Mouse (Mus musculus) heart, adult 2 months (tissue): ENCODE data around the gene Slco1a4. TPM values are rescaled to one million over a fixed set of nuclear protein-coding genes. Genes with fewer than 3 reads are reported as not detected.
"Not testable (repeated sequence)": the region's sequence is repeated elsewhere in the genome, so short reads cannot be mapped to it uniquely, and the experiment has no call there.

Source experiments
- DNase-seq, 2 experiments: peaks; one replicate each; pipeline ENCODE4 v3.0.0; 2021
- H3K27ac ChIP-seq: fragments of 200-600 bp; 2 replicates; pipeline ENCODE4 v1.8.1; 2022
- H3K27me3 ChIP-seq: fragments of 200-500 bp; 2 replicates; pipeline ENCODE4 v1.6.1; 2012; ENCODE audit warnings: mild to moderate bottlenecking, low read length, inconsistent platforms, mixed read lengths; ENCODE audit not compliant: control insufficient read depth, insufficient read depth
- H3K36me3 ChIP-seq: fragments of 200-500 bp; 2 replicates; pipeline ENCODE4 v1.6.1; 2012; ENCODE audit warnings: low read length, inconsistent platforms; ENCODE audit not compliant: control insufficient read depth, insufficient read depth
- H3K4me1 ChIP-seq: fragments of 200-500 bp; 2 replicates; pipeline ENCODE4 v1.6.1; 2011; ENCODE audit warnings: low read length; ENCODE audit not compliant: control insufficient read depth, insufficient read depth
- H3K4me3 ChIP-seq: fragments of 200-600 bp; 2 replicates; pipeline ENCODE4 v1.8.1; 2022
- H3K79me2 ChIP-seq: fragments of 200-500 bp; replicated peaks from 2 replicates; pipeline ENCODE4 v1.6.1; 2012; ENCODE audit warnings: mild to moderate bottlenecking, inconsistent platforms, low read length, moderate library complexity, mixed read lengths; ENCODE audit not compliant: control insufficient read depth, insufficient read depth
- H3K9ac ChIP-seq: fragments of 200-500 bp; 2 replicates; pipeline ENCODE4 v1.6.1; 2012; ENCODE audit warnings: low read depth, mild to moderate bottlenecking, control low read depth, inconsistent platforms, low read length, mixed read lengths
- CTCF ChIP-seq: fragments of 200-600 bp; IDR thresholded peaks from 2 replicates; pipeline ENCODE4 v1.8.1; 2022; ENCODE audit warnings: antibody characterized with exemption, mild to moderate bottlenecking, moderate library complexity
- EP300 ChIP-seq: fragments of 200-500 bp; IDR thresholded peaks from 2 replicates; pipeline ENCODE4 v1.6.1; 2011; ENCODE audit warnings: low read depth, low read length, control low read depth; ENCODE audit not compliant: insufficient read depth
- POLR2A ChIP-seq: fragments of 200-500 bp; IDR thresholded peaks from 2 replicates; pipeline ENCODE4 v1.6.1; 2011; ENCODE audit warnings: mild to moderate bottlenecking, low read depth, low read length, control low read depth; ENCODE audit not compliant: insufficient read depth
- WGBS: fragments of 180-500 bp; shearing (Covaris S2); methylation state at CpG from one replicate; pipeline ENCODE4 v1.1.7; 2018; 5-methylcytosine and 5-hydroxymethylcytosine counted together
- intact Hi-C: fragments of 180-260 bp; cut with DNase I; formaldehyde crosslinking; loops from one replicate; pipeline ENCODE4 v1.15.1; 2025
- long read RNA-seq: library from polyadenylated mRNA; stranded (forward); transcript quantifications from one replicate; pipeline ENCODE4 v2.0.0, GENCODE M21; 2021
- polyA plus RNA-seq: library from polyadenylated mRNA; depleted of rRNA; stranded (reverse); fragments of >200 nt; gene quantifications from 2 replicates; pipeline ENCODE4 v1.2.3, GENCODE M21; 2012; rRNA removed
- total RNA-seq, 2 experiments: library from RNA; stranded (reverse); gene quantifications; 2 replicates each; pipeline ENCODE4 v1.2.3; 2021

Slco1a4 gene
- under 1 TPM; 0.66 to 0.68 TPM for total RNA-seq
- 0.33 and 1.3 TPM in 2 replicates for polyA plus RNA-seq
- long read RNA-seq, partial matches to known transcripts: 0 of 1 reads
- long read RNA-seq, other reads (novel, unspliced or antisense): 1 of 1 reads

DNA sequence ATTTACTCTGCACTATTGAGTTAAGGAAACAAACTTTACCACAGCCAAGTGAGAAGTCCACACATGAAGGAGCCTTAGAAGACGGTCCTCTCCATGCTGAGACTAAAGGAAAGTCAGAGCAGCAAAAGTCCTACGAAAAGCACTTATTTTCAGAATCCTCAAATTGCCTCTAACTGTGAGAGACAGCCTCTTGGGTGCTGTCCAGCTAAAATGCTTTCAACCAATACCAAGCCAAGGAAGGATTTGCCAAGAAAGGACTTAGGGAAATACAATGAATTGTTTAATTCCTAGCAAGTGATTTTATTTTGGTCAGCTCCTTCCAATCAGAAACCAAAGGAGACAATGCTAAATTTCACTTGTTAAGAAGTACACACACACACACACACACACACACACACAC lies at the start of gene Slco1a4:
TSS of gene Slco1a4 (minus strand) at position 115 of the 400 bp plus-strand sequence.
- no peak for DNase-seq
- Histone ChIP-seq H3K36me3 (no peaks in the 10 kb centered on the region), H3K27me3 (no peaks in the 10 kb centered on the region), H3K9ac (no peak within 1 kb of the TSS), H3K27ac (no peak within 1 kb of the TSS), H3K4me3 (no peak within 1 kb of the TSS), H3K4me1 (no peaks in the 10 kb centered on the region), H3K79me2 (no peaks in the 10 kb centered on the region)
- intact Hi-C loops: no loop called here
- no peak for TF ChIP-seq CTCF
- TF ChIP-seq POLR2A: no peak
- no peak for TF ChIP-seq EP300
- WGBS: 54% methylated on average over 2 of the region's 2 CpGs

DNA sequence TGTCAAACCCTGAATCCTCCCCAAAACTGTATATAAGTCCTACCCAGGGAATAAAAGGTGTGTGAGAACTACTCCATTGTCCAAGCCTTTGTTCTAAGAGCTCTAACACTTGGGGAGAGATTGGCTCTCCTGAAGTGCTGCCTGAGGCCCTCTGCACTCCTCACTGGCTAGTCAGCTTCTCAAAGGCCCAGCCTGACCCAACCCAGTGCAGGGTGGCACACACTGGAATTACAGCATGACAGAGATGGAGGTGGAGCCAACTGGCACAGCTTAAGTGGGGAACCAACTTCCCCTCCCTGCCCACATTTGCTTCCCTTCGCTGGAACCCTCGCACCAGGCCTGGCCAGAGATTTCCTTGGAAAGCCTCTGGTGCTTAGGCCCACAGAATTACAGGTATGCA lies 42.2 kb upstream of the Slco1a4 start:
- Histone ChIP-seq H3K79me2 (no peaks in the 10 kb centered on the region), H3K4me1 (no peaks in the 10 kb centered on the region), H3K27ac (no peak overlapping the region), H3K9ac (no peak overlapping the region), H3K4me3 (no peak overlapping the region), H3K27me3 (no peaks in the 10 kb centered on the region), H3K36me3 (no peaks in the 10 kb centered on the region)
- DNase-seq: no peak
- TF ChIP-seq CTCF (no peak), POLR2A (no peak), EP300 (no peak)
- intact Hi-C loops: no loop called here
- WGBS: 58% methylated on average over 2 of the region's 2 CpGs

DNA sequence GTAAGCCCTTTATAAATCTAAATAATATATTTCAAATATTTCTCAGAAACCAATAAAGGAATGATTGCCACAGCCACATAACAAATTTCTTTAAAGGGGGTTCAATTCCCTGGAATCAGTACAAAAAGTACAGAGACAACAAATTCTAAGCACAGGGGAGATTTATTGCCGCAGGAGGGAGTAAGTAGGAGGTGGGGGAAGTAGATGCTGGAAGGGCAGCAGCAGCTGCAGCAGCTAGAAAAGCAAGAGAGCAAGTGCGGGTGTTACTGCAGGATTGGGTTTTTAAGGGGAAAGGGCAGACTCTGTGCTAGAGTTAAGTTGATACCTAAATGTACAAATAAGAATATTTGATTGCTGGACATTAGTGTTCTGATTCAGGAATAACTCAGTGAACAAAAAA lies 33.7 kb upstream of the Slco1a4 start:
- no peaks in the 10 kb centered on the region for H3K36me3 ChIP-seq
- H3K27me3 ChIP-seq: no peaks in the 10 kb centered on the region
- intact Hi-C loops: no loop called here
- DNase-seq: no peak
- no peaks in the 10 kb centered on the region for H3K4me1 ChIP-seq
- WGBS: 48% methylated on average over 2 of the region's 2 CpGs
- H3K79me2 ChIP-seq: no peaks in the 10 kb centered on the region
- TF ChIP-seq CTCF (no peak), EP300 (no peak), POLR2A (no peak)
- no peak overlapping the region for H3K9ac ChIP-seq
- H3K4me3 ChIP-seq: no peak overlapping the region
- H3K27ac ChIP-seq: no peak overlapping the region

DNA sequence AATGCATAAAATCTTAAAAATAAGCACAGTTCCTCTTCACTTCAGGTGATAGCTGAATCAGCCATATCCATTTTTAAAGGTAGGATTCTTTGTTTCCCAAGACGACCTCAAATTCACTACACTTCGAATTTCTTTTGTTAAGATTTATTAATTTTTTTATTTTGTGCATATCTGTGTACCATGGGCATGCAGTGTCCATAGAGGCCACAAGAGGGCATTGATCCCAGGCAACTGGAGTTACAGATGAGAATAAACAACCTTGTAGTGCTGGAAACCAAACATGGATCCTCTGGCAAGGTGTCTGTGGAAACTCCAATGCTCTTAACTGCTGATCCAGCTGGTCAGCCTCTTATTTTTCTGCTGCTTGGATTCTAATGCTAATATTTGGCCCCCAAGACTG lies 32.2 kb upstream of the Slco1a4 start:
- Histone ChIP-seq H3K4me1 (no peaks in the 10 kb centered on the region), H3K9ac (no peak overlapping the region), H3K27ac (no peak overlapping the region), H3K79me2 (no peaks in the 10 kb centered on the region), H3K36me3 (no peaks in the 10 kb centered on the region), H3K27me3 (no peaks in the 10 kb centered on the region), H3K4me3 (no peak overlapping the region)
- no peak for DNase-seq
- intact Hi-C loops: no loop called here
- no peak for TF ChIP-seq EP300
- peak; percentile 43 for TF ChIP-seq CTCF
- WGBS: 57% methylated on average over 2 of the region's 2 CpGs

DNA sequence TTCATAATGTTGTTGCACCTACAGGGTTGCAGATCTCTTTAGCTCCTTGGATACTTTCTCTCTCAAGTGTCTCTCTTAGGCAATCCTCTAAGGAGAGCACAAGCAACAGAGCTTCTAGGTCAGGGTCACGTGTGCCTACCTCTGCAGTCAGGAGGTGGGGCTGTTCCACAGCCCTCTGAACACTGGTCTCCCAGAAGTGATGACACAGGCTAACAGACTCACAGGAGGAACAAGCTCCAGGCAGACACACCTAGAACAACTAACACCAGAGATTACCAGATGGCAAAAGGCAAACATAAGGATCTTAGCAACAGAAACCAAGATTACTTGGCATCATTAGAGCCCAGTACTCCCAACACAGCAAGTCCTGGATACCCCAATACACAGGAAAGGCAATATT lies 26.6 kb upstream of the Slco1a4 start:
- 33% methylated on average over 1 of the region's 1 CpGs for WGBS
- no peak overlapping the region for H3K9ac ChIP-seq
- H3K79me2 ChIP-seq: no peaks in the 10 kb centered on the region
- intact Hi-C loops: no loop called here
- H3K4me1 ChIP-seq: no peaks in the 10 kb centered on the region
- no peak overlapping the region for H3K27ac ChIP-seq
- DNase-seq: no peak
- H3K36me3 ChIP-seq: no peaks in the 10 kb centered on the region
- TF ChIP-seq EP300: no peak
- no peak for TF ChIP-seq CTCF
- TF ChIP-seq POLR2A: no peak
- no peak overlapping the region for H3K4me3 ChIP-seq
- H3K27me3 ChIP-seq: no peaks in the 10 kb centered on the region

DNA sequence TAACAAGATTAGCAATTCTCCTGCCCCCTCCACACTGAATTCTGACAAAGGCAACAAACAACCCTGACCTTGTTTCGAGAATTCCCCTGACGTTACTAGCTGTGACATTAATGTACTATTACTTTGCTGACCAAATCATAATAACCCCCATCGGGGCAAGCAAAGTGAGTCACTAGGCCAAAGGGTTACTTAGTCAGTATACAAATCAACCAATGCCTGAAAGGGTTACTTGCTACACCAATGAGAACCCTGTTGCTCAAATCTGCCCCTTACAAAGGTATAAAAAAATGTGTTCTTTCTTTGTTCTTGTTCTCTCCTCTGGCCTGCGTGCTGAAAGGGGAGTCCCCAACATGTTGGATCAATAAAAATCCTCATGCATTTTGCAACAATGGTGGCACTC lies 19.7 kb upstream of the Slco1a4 start:
- H3K4me1 ChIP-seq, intact Hi-C loops, H3K27ac ChIP-seq, H3K4me3 ChIP-seq, DNase-seq, H3K9ac ChIP-seq, H3K36me3 ChIP-seq, H3K79me2 ChIP-seq, H3K27me3 ChIP-seq: not testable (repeated sequence)
- WGBS: 72% methylated on average over 4 of the region's 4 CpGs
